Mouse (Mus musculus): ENCODE results near the gene Adam30.

Gene Adam30

GRCm38 (mm10) chr3:98185163-98185714, 24.8 kb downstream of the Adam30 start:
- in situ Hi-C loops (cut with MboI, MseI), result loop anchor here (10.0 kb wide), 1 partner anchor 740 kb away; no protein-coding TSS in a partner anchor

GRCm38 (mm10) chr3:98187777-98188176, 27.3 kb downstream of the Adam30 start:
- in situ Hi-C loops (cut with MboI, MseI), result loop anchor here (10.0 kb wide), 1 partner anchor 737 kb away; no protein-coding TSS in a partner anchor

DNA sequence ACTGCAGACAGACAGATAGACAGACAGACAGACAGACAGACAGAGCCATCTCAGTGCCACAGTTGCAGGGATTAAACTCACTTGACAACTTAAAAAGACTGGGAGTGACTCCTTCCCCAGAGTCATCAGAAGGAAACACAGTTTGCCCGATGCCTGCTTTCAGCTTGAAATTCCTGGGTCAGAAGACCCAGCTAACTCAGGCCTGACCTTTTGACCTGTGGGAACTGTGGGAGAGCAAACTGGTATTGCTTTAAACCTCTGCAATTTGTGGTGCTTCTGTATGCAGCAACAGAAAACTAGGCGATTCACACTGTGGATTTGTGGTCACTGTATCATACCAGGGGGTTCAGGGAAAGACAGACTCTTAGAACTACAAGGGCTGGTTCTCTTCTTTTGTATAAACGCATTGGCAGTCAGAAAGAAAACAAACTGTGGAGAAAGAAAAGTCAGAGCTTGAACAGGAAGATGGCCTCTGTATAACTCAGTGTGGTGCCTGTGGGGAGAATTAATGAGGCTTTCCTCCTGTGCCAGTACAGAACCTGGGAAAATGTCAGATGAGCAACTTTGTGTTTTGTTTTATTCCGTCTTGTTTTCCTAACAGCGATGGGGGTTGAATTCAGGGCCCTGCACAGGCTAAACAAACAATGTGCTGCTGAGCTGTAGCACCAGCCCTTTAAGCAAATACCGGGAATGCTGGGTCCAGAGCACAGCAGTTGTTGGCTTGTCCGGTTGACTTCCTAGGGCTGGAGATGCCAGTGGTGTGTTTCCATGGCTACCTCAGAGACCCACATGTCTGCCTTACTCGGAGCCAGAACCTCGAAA, 37.5 kb downstream of the Adam30 start:
- in situ Hi-C loops (cut with MboI, MseI), result no loop called here

DNA sequence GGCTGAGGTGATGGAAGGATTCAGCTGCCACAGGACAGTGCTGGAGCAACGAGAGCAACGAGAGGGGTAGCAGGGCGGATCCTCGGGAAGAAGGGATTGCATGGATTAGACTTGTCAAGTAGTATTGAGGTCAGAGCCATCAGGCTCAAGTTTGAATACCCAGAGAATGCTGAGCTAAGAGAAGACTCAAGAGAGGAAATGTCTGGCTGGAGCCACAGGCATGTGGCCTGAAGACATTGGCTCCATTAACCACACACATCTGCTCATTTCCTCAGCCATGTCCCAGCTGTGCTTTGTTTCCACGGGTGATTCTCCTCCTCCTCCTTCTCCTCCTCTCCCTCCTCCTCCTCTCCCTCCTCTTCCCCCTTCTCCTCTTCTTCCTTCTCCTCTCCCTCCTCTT, 39.3 kb downstream of the Adam30 start:
- in situ Hi-C loops (cut with MboI, MseI), result no loop called here

- in situ Hi-C loops (cut with MboI, MseI), result no loop called here
Measured at GRCm38 (mm10) chr3:98203282-98203681, 42.9 kb downstream of the Adam30 start.

DNA sequence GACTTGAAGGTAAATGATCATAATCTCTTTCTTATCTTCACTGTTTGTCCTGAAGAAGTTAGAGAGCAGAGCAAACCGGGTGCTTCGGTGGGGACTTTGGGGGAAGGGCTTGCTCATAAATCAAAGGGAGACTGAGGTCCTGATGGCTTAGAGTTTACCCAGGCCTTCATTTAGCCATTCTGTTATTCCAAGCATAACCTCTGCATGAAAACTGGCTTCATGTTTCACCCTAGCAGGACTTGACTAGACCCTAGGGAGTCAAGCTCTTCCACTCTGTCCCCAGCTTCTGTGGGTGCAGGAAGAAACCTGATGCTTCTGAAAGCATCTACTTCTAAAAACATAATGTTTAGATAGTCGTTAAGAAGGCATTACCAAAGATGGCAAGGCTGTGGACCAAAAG, 46.5 kb downstream of the Adam30 start:
- in situ Hi-C loops (cut with MboI, MseI), result no loop called here

DNA sequence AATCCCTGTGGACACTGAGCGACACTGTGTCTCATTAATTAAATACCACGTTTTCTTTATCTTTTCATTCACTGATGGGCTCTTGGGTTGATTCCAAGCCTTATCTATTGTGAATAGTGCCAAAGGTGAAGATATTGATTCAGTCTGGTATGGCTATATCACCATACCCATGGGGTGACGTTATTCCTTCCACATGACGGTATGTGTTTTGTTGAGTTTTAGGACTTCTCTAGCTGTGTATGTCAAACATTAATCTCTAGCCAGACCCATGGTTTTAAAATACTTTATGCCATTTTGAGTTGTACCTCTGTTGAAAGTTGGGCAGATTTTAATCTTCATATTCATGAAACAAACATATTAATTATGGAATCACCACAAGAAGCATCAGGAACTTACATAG, 48.7 kb downstream of the Adam30 start:
- in situ Hi-C loops (cut with MboI, MseI), result no loop called here

DNA sequence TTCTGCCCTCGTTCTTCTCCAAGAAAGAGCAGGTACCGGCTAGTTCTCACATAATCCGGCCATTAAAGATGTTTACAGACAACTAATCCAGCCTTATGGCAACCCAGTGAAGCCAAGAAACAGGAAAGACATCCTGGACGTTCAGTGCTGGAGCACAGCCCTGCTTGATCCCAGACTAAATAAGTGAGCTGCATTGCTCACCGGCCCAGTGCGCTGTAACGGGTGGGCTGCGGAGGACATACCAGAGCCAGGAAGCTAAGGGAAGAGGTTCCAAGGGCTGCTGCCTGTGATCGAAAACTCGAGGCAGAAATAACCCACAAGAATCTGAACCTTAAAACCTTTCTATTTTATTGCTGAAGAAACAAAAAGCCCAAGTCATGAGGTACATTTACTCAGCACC, 50.4 kb downstream of the Adam30 start:
- in situ Hi-C loops (cut with MboI, MseI), result no loop called here

- in situ Hi-C loops (cut with MboI, MseI), result no loop called here
Measured at GRCm38 (mm10) chr3:98211301-98212081, 51.1 kb downstream of the Adam30 start.
